In genomic region chr17:73474371-73474770, GRCm38 (mm10) we compare ENCODE assay signal across 21 mouse cellular contexts.
A peak's percentile ranks its signal among the peaks of the same experiment; 100 is the strongest.
DNase-seq lines count a peak whose midpoint lies in the region; ATAC-seq and TF ChIP-seq lines count a peak whose summit lies in the region.
"Had no signal": no experiment of that assay in that cellular context is flagged by ENCODE, and none has a peak within 500 bp of the region (broad histone marks: within the 10 kb centered on the region; RNA-seq: fewer than 3 reads in every experiment).

No protein-coding gene starts in this region.

- TF ChIP-seq CTCF in midbrain, postnatal 0 days (IDR thresholded peaks at IDR 0.05) = no peak
- TF ChIP-seq CTCF in hindbrain, postnatal 0 days (IDR thresholded peaks at IDR 0.05; ENCODE audit: low read depth) = no peak

- ATAC-seq in midbrain, postnatal 0 days (ENCODE audit: low FRiP score) = no peak
- no peak for ATAC-seq in midbrain, embryonic 15.5 days (replicated peaks)
- no peak for ATAC-seq in hindbrain, postnatal 0 days
- no peak for ATAC-seq in megakaryocyte progenitor cell, adult 5-6 weeks (replicated peaks; ENCODE audit: poor library complexity)
- ATAC-seq: activated CD4-positive, CD25-positive, alpha-beta regulatory T cell, adult 4 months; forebrain, embryonic 16.5 days; inflammation-experienced regulatory T-cells, adult 6 months had no signal

- peak; percentile 19 for DNase-seq in midbrain, postnatal 0 days (ENCODE audit: low spot score)
- DNase-seq in ZHBTc4 (ENCODE audit: low read depth, low spot score) = peak; percentile 1
- peak; percentile 40 for DNase-seq in hindbrain, postnatal 0 days (ENCODE audit: low spot score)
- DNase-seq in lung, postnatal 4 days = no peak
- DNase-seq: adrenal gland, postnatal 25 days; cerebellum, adult 18-20 months; cerebellum, adult 9-11 months; cerebellum, postnatal 36 days; gastrocnemius, postnatal 10 days; heart, adult 18-20 months; heart, postnatal 10 days; heart, postnatal 4 days had no signal

- H3K27ac ChIP-seq in midbrain, postnatal 0 days (ENCODE audit: low read depth, low read length) = no peak overlapping the region
- H3K27ac ChIP-seq in midbrain, embryonic 15.5 days = no peak overlapping the region
- no peak overlapping the region for H3K27ac ChIP-seq in hindbrain, postnatal 0 days
- H3K27ac ChIP-seq: embryonic facial prominence, embryonic 13.5 days; forebrain, embryonic 12.5 days; heart, embryonic 10.5 days had no signal

- H3K4me3 ChIP-seq in midbrain, postnatal 0 days (ENCODE audit: low read depth, low read length) = no peak overlapping the region
- H3K4me3 ChIP-seq in midbrain, embryonic 15.5 days = no peak overlapping the region
- no peak overlapping the region for H3K4me3 ChIP-seq in hindbrain, postnatal 0 days (ENCODE audit: low read length)
- H3K4me3 ChIP-seq: embryonic facial prominence, embryonic 13.5 days; forebrain, embryonic 12.5 days; heart, embryonic 10.5 days had no signal

- H3K4me1 ChIP-seq in midbrain, postnatal 0 days (ENCODE audit: insufficient read depth, low read length) = 0 out of 2 replicates have a peak, but pooled peaks cover 2% of the 10 kb centered on the region
- peaks cover 11% of the 10 kb centered on the region for H3K4me1 ChIP-seq in midbrain, embryonic 15.5 days
- no peaks in the 10 kb centered on the region for H3K4me1 ChIP-seq in hindbrain, postnatal 0 days (ENCODE audit: insufficient read depth, low read length)
- H3K4me1 ChIP-seq: embryonic facial prominence, embryonic 13.5 days; heart, embryonic 10.5 days had no signal

- H3K4me2 ChIP-seq in midbrain, postnatal 0 days (ENCODE audit: low read depth, low read length, poor library complexity, severe bottlenecking) = no peak overlapping the region
- no peak overlapping the region for H3K4me2 ChIP-seq in midbrain, embryonic 15.5 days
- H3K4me2 ChIP-seq in hindbrain, postnatal 0 days (ENCODE audit: low read depth, low read length) = no peak overlapping the region
- H3K4me2 ChIP-seq: embryonic facial prominence, embryonic 13.5 days; forebrain, embryonic 12.5 days had no signal

- WGBS in midbrain, postnatal 0 days = 37% methylated on average over 7 of the region's 7 CpGs
- WGBS in midbrain, embryonic 15.5 days = 37% methylated on average over 7 of the region's 7 CpGs
- 34% methylated on average over 7 of the region's 7 CpGs for WGBS in hindbrain, postnatal 0 days

- H3K27me3 ChIP-seq in midbrain, postnatal 0 days (ENCODE audit: insufficient read depth, low read length) = no peaks in the 10 kb centered on the region
- H3K27me3 ChIP-seq in midbrain, embryonic 15.5 days (replicated peaks) = no peaks in the 10 kb centered on the region
- no peaks in the 10 kb centered on the region for H3K27me3 ChIP-seq in hindbrain, postnatal 0 days (ENCODE audit: insufficient read depth, low read length)
- H3K27me3 ChIP-seq: embryonic facial prominence, embryonic 13.5 days had no signal

- H3K36me3 ChIP-seq in midbrain, postnatal 0 days (ENCODE audit: insufficient read depth, low read length) = no peaks in the 10 kb centered on the region
- H3K36me3 ChIP-seq in midbrain, embryonic 15.5 days (replicated peaks) = no peaks in the 10 kb centered on the region
- no peaks in the 10 kb centered on the region for H3K36me3 ChIP-seq in hindbrain, postnatal 0 days (ENCODE audit: insufficient read depth, low read length)
- H3K36me3 ChIP-seq: embryonic facial prominence, embryonic 13.5 days; forebrain, embryonic 12.5 days; G1E; heart, embryonic 10.5 days had no signal

- no peaks in the 10 kb centered on the region for H3K9me3 ChIP-seq in midbrain, postnatal 0 days (ENCODE audit: low read length)
- no peaks in the 10 kb centered on the region for H3K9me3 ChIP-seq in midbrain, embryonic 15.5 days
- H3K9me3 ChIP-seq in hindbrain, postnatal 0 days (ENCODE audit: low read length) = no peaks in the 10 kb centered on the region
- H3K9me3 ChIP-seq: embryonic facial prominence, embryonic 13.5 days; forebrain, embryonic 12.5 days; heart, embryonic 10.5 days had no signal

- no peak overlapping the region for H3K9ac ChIP-seq in midbrain, postnatal 0 days (replicated peaks; ENCODE audit: low read length, poor library complexity, severe bottlenecking)
- no peak overlapping the region for H3K9ac ChIP-seq in midbrain, embryonic 15.5 days
- H3K9ac ChIP-seq in hindbrain, postnatal 0 days (replicated peaks; ENCODE audit: low read length) = no peak overlapping the region
- H3K9ac ChIP-seq: embryonic facial prominence, embryonic 13.5 days; forebrain, embryonic 12.5 days had no signal

Comparison
In these comparisons a context has a peak if more than half of its experiments do, and no peak if none do; other contexts are left out.
1. DNase-seq: peak in midbrain, postnatal 0 days (single experiment), ZHBTc4 (single experiment) and hindbrain, postnatal 0 days (single experiment); none in lung, postnatal 4 days (0 of 2).